Mouse (Mus musculus): Measurements from ENCODE around the gene Camkmt.

Camkmt gene

GRCm38 (mm10) chr17:85091762-85092161 is 1.4 kb downstream of the Camkmt start:
- DNase-seq, result no peak

- DNase-seq, result no peak
These were observed 6.0 kb downstream of the Camkmt start for GRCm38 (mm10) chr17:85096396-85096795.

DNA sequence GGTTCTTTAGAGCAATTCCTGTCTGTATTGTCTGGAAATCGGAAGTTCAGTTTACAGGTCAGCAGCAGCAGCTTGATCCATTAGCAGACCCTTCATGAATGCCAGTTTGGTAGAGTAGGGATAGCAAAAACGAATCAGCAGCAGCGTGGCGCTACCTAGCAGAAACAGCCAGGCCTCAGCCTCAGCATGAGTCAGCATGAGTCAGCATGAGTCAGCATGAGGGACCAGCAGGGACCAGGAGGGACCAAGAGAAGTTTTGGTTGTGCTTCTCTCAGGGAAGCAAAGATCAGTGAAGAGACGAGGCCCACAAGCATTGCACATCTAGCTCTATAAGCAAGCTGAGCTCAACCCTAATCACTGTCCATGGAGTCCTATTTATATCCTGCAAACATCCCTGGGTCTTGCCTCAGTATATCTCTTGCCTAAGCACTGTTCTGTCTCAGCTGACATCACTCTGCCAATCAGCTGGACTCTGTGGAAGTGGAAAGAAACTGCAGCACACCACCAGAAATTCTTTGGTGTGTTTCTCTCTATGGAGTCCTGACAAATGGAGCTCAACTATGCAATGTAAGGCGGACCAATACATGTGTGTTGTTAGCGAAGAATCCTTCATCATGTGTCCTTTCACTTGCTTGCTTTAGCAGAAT is 8.4 kb downstream of the Camkmt start:
- no peak for DNase-seq

- no peak for DNase-seq
These were observed 9.9 kb downstream of the Camkmt start for GRCm38 (mm10) chr17:85100232-85100631.

- no peak for DNase-seq
These were observed 11.4 kb downstream of the Camkmt start for GRCm38 (mm10) chr17:85101751-85102150.

DNA sequence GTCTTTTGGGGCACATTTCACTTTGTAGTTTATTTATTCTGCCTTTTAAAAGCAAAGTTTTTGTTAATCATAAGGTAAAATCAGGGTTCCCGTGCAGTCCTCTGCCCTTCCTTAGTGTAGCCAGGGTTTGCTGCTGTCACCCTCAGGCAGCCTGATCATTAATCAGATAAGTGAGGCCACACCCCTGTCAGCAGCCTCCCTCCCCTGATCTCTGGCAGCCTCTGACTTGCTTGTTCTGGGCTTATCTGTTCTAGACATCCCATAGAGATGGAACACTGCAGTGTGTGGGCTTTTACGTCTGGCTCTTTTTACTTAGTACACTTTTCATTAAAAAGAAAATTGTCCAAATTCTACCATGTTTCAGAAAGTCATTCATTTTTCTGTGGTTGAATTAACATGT is 13.0 kb downstream of the Camkmt start:
- no peak for DNase-seq

GRCm38 (mm10) chr17:85110640-85111039 is 20.3 kb downstream of the Camkmt start:
- no peak for DNase-seq

- DNase-seq, result no peak
These were observed 23.1 kb downstream of the Camkmt start for GRCm38 (mm10) chr17:85113441-85113840.

DNA sequence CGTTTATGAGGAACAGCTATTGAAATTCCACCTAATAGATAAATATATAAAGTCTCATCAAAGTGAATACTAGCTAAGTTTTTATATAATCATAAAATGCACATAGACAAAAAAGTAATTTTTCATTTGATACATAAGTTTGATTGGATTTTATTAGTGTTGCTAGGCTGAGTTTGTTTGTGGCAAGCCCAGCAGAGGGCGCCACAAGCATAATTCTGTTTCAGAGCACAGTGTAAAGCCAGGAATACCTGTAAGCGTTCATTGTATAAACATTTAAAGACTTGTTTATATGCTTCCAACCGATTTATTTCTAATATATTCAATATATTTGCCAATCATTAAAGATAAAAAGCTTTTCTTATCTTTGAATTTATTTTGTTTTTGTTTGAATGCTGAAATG is 26.3 kb downstream of the Camkmt start:
- DNase-seq, result peak; percentile 75

DNA sequence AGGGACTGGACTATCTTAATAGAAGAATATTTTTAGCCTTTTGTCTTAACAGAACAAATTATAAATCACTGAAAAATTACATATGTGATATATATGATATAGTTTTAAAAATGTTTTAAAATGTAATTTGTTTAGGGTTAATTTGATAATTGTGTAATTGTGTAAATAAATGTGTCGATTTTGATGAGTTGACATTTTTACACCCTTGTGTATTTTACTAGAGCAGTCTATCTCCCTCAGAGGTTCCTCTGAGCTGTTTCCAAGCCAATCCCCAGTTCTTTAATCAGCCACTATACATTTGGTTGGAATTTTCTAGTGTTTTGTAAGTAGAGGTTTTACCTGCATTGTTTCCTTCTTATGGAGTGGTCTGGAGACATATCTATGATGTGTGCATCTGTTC is 48.0 kb downstream of the Camkmt start:
- no peak for DNase-seq

DNA sequence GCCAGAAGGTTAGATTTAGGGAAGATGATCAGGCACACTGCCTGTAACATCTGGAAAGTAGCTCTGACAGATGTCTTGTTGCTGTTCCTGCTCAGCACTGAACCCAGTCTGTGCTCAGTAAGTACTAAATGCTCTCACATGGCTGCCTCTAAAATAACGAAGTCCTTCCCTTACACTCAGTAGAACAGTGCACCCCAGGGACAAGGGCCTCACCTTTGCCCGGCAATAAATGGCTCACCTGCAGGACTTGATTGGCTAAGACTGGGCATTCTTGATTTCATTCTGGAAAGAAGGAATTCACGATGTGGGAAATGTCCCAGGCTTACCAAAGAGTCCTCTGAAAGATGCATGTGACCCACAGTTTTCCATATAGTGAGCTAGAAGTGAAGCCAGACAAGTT is 51.3 kb downstream of the Camkmt start:
- no peak for DNase-seq

- DNase-seq, result no peak
These were observed 52.3 kb downstream of the Camkmt start for GRCm38 (mm10) chr17:85142495-85143111.

DNA sequence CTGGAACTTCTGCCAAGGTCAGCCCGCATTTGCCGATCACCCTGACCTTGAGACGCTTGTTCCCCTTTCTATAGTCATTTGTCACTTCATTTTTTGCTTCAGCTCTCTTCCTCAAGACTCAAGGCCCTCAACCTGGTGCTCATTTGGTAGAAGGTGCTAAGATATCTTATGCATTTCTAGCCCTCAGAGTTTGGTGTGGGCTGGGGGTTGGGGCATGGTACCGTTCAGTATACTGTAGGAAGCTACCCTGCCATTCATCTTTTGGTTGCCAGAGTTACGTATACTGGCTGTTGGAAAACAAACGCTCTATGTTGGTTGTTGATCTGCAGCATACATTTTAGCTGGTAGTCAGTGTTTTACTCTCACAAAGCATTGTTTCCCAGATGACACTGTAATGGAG is 53.8 kb downstream of the Camkmt start:
- DNase-seq, result no peak

DNA sequence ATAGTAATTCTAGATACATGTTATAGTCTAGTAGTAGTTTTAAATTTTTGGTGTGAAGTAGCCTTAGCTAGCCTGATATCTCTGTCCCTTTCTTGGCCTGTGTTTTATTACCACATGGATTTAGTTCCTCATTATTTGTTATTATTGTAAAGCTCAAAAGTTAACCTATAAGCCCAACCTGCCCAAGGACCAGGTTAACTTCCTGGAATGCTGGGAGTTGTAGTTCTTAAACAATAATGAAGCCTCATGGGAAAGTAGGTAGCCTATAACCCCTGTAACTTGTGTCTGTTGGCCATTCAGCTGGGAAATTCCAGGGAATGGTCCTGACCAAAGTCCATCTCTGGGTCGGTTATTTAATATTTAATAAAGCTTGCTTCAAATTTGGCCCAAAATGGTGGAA is 58.0 kb downstream of the Camkmt start:
- no peak for DNase-seq

DNA sequence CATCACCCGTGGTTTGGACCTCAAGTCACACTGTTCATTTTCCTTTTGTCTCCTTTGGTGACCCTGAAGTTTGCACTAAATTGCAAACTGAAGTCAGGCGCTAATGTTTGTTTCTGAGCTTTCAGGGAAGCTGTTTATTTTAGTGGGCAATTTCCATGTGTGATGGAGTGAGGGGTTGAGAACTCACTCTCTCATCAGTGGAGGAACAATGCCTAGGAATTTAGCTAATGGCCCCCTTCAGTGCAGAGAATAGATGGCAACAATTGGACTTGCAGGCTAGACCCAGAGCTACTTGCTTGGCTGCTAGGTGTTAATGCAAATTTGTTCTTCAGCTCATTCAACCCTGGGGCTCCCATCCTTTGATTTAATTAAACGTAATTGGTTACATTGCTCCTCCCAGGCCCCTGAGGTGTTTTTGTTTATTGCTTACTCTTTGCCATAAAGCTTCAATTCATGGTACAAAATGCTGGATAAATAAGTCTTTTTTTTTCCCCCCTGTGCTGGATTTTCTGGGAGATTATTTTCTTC is 58.9 kb downstream of the Camkmt start:
- no peak for DNase-seq

- no peak for DNase-seq
These were observed 60.9 kb downstream of the Camkmt start for GRCm38 (mm10) chr17:85151264-85151663.

- no peak for DNase-seq
These were observed 67.8 kb downstream of the Camkmt start for GRCm38 (mm10) chr17:85158202-85158601.

DNA sequence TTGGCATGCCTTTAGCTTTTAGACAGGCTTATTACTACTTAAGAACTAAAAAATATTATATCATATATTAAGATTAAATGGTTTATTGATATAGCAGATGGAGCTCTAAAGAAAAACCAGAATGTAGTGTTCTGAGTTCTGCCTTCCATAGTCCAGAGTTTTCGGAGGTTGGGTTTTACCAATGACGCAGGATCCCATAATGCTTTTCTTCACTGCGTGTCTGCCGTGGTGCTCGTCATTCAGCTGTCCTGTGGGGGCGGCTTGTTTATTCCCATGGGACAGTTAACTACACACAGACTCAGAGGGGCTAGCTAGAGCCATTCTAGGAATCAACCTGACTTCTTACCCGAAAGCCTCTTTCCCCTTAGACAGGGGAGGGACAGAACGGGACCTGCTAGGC is 69.2 kb downstream of the Camkmt start:
- no peak for DNase-seq

GRCm38 (mm10) chr17:85160786-85161185 is 70.4 kb downstream of the Camkmt start:
- no peak for DNase-seq

DNA sequence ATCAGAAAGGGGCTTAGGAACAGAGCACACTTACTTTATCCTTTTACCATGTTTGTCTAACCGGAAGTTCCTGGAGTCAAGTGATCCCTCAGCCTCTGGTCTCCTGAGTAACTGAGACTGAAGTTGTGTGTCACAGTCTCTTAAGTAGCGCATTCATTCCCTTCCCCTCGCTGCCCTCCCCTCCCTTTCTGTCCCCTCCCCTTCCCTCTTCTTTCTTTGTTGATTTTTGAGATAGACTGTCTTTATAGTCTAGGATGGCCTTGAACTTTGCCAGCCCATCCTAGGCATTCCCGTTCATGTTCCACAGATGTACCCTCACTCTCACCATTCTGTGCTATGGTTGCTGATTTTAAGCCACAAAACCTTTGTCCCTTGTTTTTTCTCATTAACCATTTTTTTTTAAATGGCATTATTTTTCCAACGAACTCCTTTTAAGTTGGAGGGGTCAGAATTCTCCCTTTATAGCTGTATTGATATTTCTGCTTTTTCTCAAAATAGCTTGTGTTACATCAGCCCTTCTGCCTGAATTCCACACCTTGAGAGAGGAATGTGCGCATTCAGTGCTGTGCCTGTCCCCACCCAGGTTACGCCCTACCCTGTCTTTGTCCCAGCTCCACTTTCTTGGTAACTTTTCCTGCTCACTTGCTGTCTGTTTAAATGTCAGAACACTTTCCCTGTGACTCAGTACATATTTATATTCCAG is 72.4 kb downstream of the Camkmt start:
- no peak for DNase-seq

GRCm38 (mm10) chr17:85163272-85163610 is 72.9 kb downstream of the Camkmt start:
- DNase-seq, result no peak

DNA sequence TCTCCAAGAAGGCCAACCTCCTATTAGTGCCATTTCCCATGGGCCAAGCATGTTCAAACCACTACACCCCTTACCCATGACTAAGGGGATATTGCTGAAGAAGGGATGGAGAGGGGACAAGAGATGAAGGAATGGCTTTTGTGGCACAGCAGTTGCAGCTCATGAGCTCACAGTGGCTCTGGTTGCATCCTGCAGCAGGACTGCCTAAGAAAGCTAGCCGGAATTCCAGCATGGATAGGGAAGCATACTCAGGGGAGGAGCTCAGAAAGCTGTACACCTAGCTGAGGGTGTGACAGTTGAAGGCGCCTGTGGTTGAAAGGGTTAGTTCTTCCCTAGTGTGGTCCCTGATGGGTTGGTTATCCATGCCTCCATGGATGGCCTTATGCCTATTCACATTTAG is 78.4 kb downstream of the Camkmt start:
- no peak for DNase-seq

GRCm38 (mm10) chr17:85170541-85171255 is 80.3 kb downstream of the Camkmt start:
- DNase-seq, result no peak

- no peak for DNase-seq
These were observed 81.6 kb downstream of the Camkmt start for GRCm38 (mm10) chr17:85171951-85172350.
